Mouse (Mus musculus) olfactory bulb, adult 2 months (tissue): ENCODE results near the gene Pola2.

ENCODE experiments used
- CTCF ChIP-seq: fragments of 200-500 bp; IDR thresholded peaks from 2 replicates; pipeline ENCODE4 v1.5.1; 2012; ENCODE audit warnings: low read depth, mild to moderate bottlenecking, low read length, moderate library complexity; ENCODE audit not compliant: insufficient read depth
- POLR2A ChIP-seq: fragments of 200-500 bp; IDR thresholded peaks from 2 replicates; pipeline ENCODE4 v1.6.1; 2012; ENCODE audit warnings: mild to moderate bottlenecking, low read depth, low read length, moderate library complexity; ENCODE audit not compliant: insufficient read depth

DNA sequence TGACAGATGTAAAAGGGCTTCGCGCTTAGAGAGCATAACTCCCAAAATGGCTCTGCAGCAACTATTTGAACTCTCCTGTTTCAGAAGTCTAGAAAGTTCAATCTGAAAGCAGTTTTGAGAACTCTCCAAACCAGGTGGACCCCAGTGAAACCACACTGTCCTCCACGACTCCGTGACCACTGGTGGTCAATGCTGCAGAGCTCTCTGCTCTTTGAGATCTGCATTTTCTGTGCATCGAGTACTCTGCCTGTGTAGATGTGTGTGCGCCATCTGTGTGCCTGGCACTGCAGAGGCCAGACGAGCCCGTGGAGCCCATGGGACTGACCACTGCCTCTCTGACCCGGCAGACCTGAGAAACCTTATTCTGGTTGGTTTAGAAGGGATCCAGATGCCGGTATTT is 9.1 kb downstream of the Pola2 start:
- no peak for TF ChIP-seq CTCF
- TF ChIP-seq POLR2A, result no peak
